Mouse (Mus musculus) erythroid progenitor cell, adult 5-6 weeks (primary cell): ENCODE measurements around the gene Usp7. TPM values are rescaled to one million over a fixed set of nuclear protein-coding genes. Genes with fewer than 3 reads are reported as not detected.

Experiments
- ATAC-seq: replicated peaks from 2 replicates; pipeline ENCODE4 v1.8.0; 2016; ENCODE audit warnings: moderate number of reproducible peaks, mild to moderate bottlenecking, moderate TSS enrichment, inconsistent platforms; ENCODE audit not compliant: poor library complexity, low FRiP score, severe bottlenecking
- total RNA-seq, 2 experiments: library from RNA; stranded (forward) in 1 of 2; stranded (reverse) in 1 of 2; fragments of 150-400 nt in 1 of 2; fragments of 186-747, 209-891 nt in 1 of 2; gene quantifications; 2 replicates each; pipeline versions ENCODE4 v1.2.3 to v1.2.4; 2015 to 2017; ENCODE audit warnings: low replicate concordance in 2 of 2

Usp7 gene
- total RNA-seq, 2 experiments from 2014 or later, result 897 to 1,089 TPM

DNA sequence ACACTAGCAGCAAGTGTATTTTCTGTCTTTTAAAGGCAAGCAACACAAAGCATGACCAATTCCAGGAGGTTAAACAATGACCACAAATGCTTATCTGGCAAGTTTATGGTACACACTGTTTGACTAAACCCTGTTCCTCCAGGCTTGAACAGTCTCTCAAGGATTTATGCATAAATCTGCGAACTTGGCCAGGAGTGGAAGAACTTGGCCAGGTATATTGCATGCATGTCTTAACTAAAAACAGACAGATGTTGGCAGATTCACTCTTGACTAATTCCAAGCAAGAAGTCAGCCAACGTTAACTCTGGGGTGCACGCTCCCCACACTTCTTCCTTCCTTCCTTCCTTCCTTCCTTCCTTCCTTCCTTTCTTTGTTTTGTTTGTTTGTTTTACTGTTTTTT, 112.3 kb downstream of the Usp7 start:
- ATAC-seq, result no peak

DNA sequence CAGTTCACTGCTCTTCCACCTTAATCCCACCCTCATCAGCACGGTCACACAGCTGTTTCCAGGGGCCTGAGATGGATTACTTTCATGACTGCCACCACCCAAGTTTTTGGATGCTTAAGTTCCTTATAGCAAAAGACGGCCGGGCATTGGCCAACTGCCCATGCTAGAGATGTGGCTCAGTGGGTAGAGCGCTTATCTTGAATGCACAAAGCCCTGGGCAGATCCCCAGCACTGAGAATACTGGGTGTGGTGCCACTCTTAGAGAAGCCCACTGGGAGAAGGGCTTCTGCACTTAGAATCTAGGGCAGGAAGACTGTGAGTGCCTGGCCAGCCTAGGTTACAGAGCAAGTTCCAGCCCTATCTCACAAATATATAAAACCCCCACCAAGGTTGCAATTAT, 113.4 kb downstream of the Usp7 start:
- peak; percentile 60 for ATAC-seq

DNA sequence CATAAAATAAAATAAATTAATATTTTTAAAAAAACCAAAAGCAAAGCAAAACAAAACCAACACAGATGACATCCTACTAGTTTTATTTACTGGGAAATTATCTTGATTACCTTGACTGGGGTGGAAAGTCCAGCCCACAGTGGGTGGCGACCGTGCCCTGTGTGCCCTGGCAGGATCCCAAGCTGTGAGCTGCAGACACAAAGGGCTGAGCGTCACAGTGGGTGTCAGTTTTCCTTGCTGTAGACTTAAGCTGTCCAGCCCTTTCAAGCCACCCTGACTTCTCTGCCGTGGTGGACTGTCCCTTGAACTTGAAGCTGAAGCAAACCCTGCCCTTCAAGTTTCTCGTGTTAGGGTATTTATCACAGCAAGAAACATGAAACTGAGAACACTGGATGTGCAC, 114.1 kb downstream of the Usp7 start:
- peak; percentile 67 for ATAC-seq

DNA sequence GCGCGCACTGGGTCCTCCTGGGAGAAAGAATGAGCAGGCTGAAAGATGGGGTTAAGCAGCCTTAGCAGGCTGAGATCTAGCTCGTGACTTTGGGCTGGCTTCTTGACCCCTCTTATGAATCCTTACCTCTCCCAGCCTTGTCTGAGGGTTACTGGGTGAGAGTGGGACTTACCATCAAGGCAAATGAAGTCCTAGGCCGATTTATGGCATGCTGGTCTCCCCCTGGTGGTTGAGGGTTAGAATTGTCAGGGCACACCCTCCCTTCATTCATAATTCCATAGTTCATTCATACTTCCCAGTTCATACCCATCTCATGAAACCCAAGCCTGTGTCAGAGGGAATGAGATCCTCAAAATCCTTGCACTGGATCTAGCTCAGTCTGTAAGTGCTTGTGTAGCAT, 115.3 kb downstream of the Usp7 start:
- ATAC-seq, result peak; percentile 49

DNA sequence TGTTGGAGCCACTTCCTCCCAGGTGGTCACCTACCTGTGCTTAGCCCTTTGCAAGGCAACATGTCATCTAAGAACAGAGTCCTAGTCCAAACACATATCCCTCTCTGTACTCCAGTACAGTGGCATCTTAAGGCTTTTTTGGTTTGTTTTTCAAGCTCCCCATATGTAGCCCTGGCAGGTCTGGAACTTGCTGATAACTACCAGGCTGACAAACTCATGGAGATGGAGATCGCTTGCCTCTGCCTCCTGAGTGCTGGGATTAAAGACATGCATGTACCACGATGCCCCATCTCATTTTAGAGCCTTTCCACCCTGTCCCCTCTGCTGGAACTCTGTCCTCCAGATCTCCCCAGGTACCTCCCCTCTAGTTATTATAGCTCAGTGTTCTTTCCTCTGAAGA, 115.9 kb downstream of the Usp7 start:
- peak; percentile 44 for ATAC-seq

DNA sequence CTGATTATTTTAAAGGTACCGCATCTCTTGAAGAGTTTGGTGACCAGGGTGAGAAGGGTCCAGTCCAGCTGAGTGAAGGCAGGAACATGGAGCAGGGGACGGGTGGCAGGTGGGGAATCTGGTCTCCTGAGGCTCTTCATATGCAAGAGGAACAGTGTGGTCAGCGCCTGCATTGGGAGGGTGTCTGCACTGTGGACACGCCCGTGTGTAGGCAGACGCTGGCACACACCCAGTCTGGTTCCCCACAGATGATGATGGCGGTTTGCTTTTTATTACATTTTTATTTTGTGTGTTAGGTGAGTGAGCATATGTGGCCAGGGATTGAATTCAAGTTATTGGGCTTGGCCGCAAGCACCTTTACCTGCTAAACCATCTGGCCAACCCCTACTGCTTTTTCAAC, 116.5 kb downstream of the Usp7 start:
- ATAC-seq, result peak; percentile 51

DNA sequence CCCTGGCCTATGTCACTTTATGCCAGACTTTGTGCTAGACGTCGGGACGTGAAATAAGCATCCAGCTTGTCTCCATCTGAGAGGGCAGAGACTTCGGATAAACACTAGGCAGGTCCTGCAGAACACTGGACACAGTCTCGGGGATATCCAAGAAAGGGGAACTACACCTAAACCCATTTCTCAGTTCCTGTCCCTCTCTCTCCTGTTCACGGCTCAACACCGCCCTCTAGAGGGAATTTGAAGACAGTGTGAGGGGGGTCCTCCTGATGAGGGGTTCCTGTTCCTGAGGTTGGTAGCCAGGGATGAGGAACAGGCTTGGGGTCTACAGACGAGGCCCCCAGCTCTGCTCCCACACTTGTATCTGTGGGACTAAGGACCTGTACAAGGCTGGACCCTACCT, 117.9 kb downstream of the Usp7 start:
- no peak for ATAC-seq

DNA sequence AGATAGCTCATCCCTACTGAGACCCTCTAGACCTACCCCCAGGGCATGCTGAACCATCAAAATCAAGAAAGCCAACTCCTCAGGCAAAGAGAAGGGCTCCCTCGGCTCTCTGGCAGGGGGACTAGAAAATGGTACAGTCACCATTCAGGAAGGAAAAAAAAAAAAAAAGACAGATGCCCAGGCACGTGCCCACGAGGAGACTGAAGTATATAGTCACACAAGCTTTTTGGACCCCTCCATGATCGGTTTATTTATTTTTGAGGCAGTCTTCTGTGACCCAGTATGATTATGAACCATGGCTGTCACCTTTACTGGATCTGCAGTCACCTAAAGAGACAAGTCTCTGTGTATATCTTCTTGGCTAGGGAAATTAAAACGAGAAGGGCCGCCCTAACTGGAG, 118.8 kb downstream of the Usp7 start:
- no peak for ATAC-seq

DNA sequence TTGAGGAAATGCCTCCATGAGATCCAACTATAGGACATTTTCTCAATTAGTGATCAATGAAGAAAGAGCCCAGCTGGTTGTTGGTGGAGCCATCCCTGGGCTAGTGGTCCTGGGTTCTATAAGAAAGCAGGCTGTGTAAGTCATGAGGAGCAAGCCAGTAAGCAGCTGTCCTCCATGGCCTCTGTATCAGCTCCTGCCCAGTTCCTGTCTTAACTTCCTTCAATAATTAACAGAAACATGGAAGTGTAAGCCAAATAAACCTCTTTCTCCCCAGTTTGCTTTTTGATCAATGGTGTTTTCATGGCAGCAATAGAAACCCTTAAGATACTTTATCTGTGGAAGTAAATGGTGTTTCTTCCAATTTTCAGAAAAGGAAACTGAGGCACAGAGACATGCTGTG, 119.3 kb downstream of the Usp7 start:
- no peak for ATAC-seq

DNA sequence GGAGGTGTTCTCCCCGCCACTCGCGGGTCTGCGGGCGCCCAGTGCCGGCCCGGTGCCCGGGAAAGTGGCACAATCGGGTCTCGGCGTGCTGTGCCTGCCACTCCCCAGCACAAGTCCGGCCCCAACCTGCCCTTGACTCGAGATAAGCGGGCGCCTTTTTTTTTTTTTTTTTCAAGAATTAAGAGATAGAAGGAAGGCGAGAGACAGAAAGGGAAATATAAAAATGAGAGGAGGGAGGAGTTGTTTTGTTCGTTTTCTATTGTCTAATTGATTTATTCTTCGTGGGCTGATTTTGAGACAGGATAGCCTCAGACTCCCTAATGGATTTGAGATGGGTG, 119.8 kb downstream of the Usp7 start:
- ATAC-seq, result no peak

DNA sequence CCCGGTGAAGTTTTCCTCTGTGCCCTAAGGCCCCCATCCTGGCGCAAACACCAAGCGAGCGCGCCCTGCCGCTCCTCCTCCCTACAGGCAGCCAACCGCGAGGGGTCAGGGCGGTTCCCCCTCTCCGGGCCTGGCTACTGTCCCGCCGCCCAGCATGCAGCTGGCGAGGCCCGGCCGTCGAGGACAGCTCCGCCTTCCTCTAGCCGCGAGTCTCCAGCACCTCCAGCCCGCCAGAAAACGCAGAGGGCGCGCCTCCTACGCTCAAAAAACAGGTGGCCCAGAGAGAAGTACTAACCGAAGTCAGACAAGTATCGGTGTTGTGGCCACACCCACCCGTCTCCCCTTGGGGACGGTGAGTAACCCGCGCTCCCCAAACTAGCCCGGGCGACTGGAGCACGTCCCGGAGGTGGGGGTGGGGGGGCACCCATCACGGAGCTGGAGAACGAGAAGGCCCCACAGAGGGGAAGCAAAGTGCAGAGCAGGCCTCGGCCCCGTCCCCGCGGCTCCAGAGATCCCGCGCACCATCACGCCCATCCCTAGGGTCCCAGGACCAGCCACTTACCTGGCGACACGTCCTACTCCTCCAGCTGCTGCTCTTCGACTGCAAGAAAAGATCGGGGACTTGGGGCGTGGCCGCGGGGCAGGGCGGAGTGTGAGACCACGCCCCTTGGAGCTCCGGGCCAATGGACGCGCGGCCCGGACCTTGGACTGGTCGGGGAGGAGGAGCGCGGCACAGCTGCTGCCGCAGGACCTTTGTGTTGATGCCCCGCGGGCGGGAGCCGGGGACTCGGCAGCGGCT, 120.4 kb downstream of the Usp7 start, which contains the start of gene Carhsp1:
Gene Carhsp1, minus strand, starts transcription at position 605 of the 799 bp plus-strand sequence.
- peak; percentile 68 for ATAC-seq

DNA sequence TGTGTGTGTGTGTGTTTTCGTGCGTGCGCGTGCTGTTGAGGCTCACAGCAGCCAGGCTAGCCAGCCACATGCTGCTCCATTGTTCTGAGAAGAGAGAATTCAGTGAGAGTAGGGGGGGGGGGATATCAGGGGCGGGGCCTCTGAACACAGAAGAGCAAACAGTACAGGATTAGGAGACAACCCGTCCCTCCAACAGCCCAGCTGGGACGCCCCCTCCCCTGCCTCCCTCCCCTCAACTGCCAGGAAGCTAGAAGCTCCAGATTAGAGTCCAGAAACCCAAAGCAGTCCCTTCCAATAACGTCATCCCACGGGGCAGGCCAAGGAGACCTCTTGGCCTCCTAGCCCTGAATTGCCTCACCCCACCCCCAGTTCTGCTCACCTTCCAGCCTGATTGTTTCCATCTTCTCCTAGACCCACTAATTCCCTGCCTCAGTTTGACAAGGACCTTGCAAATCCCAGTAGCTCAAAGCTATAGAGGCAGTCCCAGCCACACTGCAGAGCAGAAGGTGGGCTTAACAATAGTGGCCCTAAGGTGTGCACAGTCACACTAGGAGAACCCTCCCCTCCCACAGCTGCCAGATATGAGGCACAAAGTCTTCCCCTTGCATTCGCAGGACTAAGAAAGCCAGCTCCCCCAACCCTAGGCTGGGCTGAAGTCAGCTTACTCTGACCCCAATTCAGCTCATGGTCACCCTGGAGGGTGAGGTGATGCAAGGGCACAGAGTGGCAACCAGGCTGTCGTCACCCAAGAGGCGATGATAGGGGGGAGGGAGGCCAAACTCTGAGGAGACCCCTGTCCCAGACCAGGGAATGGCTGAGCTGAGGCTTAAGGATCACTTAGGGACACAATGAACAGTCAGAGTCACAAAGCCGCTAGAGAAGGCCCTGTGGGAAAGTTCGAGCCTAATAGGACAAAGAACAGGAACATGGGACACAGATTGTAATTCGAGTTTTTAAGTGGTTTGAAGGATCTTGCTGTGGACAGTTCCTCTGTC, 121.8 kb downstream of the Usp7 start:
- ATAC-seq, result no peak

DNA sequence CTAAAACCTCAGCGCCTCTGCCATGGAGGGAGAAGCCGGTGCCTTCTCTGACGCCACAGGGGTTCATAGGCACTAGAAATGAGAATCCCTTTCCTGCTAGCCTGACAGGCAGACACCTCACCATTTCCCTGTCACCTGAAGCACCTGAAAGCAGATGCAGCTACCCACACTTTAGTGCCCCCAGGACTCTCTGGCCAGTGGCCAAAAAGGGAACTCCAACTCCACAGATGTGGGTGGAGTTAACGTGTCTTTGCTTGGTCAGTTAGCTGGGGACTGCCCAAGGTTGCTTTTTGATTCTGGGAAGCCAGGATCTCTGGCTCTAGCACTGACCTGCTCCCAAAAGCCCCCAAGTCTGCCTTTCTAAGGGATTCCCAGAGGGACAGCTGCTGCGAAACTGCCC, 122.7 kb downstream of the Usp7 start:
- ATAC-seq, result no peak

DNA sequence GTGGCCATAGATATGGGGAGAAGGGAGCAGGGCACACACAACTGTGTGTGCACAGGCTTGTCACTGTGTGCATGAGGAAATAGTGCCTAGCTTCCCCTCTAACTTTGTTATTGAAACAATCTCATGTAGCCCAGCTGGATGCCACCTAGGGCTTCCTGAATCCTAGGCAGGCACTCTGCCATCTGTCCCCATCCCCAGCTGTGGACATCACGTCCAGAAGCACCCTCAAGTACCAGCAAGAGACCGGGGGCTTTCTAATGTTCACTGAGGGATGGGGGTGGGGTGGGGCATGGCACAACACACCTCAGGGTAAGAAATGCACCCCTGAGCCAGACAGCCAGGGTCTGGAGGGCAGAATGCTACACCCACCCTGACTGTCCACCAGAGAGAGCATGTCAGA, 123.7 kb downstream of the Usp7 start:
- ATAC-seq, result no peak

DNA sequence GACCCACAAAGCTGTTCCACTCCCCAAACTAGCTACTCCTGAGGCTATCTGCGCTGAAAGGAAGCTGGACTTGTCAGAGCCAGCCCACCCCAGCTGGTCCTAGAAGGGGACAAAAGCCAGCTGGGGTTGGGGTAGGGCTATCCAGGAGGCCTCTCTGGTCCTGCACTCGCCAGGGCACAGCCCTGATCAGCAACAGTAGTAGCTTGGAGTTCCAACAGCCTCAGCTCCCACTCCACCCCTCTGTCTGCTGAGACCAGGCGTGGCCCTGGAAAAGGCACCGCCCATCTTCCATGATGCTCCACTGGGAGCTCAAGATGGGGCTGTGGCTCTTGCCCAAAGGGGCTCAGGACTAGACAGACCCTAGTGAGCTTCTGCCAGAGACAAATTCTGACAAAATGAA, 124.3 kb downstream of the Usp7 start:
- ATAC-seq, result no peak

DNA sequence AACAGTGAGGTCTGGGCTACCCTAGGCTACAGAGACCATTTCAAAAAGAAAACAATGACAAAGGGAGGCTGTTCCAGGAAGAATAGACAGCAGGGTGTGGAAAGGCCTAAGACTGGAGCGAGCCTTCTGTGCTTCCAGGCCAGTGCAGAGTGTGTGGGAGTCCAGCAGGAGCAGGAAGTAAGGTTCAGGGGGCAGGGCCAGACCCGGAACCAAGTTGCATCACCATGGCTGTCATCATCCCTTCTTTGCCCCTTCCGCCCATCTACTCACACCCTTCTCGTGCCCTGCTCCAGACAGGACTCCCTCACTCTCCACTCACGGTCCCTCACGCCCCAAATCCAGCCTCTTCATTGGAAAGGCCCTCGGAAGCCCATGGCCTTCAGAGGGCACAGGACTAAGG, 124.8 kb downstream of the Usp7 start:
- no peak for ATAC-seq

DNA sequence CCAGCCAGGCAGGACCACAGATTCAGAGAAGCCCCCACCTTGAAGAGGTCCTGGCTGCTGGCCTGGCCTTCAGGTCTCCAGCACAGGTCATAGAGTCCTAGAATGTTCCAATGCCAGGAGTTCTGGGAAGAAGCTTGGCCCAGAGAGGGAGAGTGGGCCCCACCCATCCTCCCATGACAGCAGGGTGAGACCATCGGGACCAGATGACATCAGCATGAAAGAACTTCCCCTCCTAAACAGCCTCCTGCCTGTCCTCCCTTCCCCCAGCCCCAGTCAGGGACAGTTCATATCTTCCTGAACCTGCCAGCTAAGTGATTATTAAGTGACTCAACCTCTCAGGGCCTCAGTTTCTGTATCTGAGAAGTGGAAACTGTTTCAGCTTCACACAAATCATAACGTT, 125.7 kb downstream of the Usp7 start:
- ATAC-seq, result no peak

DNA sequence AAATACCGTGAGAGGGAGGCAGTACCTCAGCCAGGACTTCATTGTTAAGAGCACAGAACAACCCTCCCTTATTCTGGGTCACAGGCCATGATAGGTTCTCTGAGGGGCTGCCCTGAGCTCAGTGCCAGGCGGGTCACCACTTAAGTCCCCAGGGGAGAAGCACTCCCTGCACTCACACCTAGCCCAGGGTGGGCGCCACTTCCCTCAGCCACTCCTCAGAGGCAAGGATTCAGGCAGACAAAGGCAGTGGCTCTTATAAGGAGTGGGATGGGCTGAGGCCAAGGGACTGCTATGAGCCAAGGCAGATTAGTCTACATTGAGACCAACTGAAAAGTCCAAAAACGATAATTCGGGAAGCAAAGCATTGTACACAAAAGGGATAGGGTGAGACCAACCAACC, 126.7 kb downstream of the Usp7 start:
- ATAC-seq, result no peak

DNA sequence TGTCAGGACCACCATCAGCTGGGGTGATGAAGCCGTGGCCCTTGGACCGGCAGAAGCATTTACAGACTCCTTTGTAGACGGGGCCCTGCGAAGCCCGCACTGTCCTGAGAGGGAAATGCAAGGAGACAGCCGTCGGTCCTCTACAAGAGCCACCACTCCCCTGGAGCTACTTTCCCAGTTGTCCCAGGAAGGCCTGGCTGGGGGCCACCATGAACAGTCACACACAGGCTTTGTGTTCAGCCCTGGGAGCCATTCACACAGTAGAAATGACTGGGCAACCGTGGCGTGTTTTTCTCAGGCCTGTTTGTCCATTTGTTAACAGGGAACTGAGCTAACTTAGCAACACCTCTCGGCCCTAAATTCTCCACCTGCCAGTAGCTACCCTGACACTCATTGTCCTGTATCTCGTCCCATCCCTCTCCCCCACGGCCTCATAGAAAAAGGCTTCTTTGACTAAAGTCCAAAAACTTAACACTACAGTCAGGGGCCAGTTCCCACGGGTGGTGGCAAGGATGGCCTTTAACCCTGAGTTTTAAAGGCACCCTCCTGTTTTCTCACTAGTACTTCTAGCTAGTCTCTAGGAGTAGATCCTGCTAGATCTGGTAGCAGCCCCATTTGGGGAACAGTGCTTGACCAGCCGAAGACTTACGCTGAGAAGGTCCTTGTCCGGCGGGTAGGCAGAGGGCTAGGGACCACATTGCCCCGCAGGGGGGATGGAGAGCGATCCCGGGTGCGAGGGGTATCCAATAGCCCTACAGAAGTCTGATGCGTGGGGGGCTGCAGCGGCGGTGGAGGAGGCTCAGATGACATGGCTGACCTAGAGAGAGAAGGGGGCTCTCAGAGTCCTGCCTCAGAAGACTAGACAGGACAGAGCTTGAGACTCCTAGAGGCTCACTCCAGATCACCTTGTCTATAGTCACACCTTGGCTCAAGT, 128.2 kb downstream of the Usp7 start:
- ATAC-seq, result no peak

DNA sequence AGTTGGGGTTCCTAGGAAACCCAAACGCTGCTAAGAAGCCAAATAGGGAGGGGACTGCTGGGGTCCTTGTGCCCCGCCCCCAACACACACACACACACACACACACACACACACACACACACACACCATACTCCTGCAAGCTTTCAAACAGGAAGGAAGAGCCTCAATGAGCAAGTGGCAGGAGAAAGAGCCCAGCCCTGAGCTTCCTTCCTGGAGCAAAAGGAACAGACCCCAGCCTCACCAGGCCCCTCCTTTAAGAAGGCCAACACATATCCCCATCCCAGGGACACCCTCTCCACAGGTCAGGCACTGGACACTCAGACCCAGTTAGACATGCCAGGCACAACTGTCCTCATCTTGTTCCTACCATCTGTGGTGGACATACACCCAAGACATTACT, 129.1 kb downstream of the Usp7 start:
- ATAC-seq, result no peak
